Mouse (Mus musculus) midbrain, embryonic 11.5 days (tissue): ENCODE measurements at regions not wholly inside any gene's neighbourhood (a gene's known extent, or its start where the extent isn't known, plus 50 kb on each side); places are given as distances from the start of the nearest gene placed in this dataset.
A peak's percentile ranks its signal among the peaks of the same experiment; 100 is the strongest.

ENCODE experiments used
- ATAC-seq: fragments of 200-750 bp; cut with Nextera tagmentation; 2 replicates; pipeline ENCODE4 v1.8.0; 2017; ENCODE audit warnings: moderate TSS enrichment, moderate library complexity; ENCODE audit not compliant: low FRiP score
- DNase-seq: peaks from one replicate; pipeline ENCODE4 v3.0.0; 2015; ENCODE audit warnings: low spot score; ENCODE audit errors: missing footprints
- H3K27ac ChIP-seq: fragments of 300-500 bp; sonication (generic); 2 replicates; pipeline ENCODE4 v1.5.1; 2014; ENCODE audit warnings: low read depth, low read length
- H3K27me3 ChIP-seq: fragments of 300-500 bp; sonication (generic); 2 replicates; pipeline ENCODE4 v1.6.1; 2014; ENCODE audit warnings: mild to moderate bottlenecking, low read length, moderate library complexity, mixed read lengths; ENCODE audit not compliant: control insufficient read depth, insufficient read depth
- H3K36me3 ChIP-seq: fragments of 300-500 bp; sonication (generic); 2 replicates; pipeline ENCODE4 v1.6.1; 2014; ENCODE audit warnings: mild to moderate bottlenecking, low read length, moderate library complexity, mixed read lengths; ENCODE audit not compliant: control insufficient read depth, insufficient read depth
- H3K4me1 ChIP-seq: fragments of 300-500 bp; sonication (generic); 2 replicates; pipeline ENCODE4 v1.6.1; 2014; ENCODE audit warnings: low read length; ENCODE audit not compliant: control insufficient read depth, insufficient read depth
- H3K4me2 ChIP-seq: fragments of 300-500 bp; sonication (generic); 2 replicates; pipeline ENCODE4 v1.6.1; 2014; ENCODE audit warnings: mild to moderate bottlenecking, moderate library complexity
- H3K4me3 ChIP-seq: fragments of 300-500 bp; sonication (generic); 2 replicates; pipeline ENCODE4 v1.5.1; 2014; ENCODE audit warnings: low read depth, low read length
- H3K9ac ChIP-seq: fragments of 300-500 bp; sonication (generic); 2 replicates; pipeline ENCODE4 v1.6.1; 2014; ENCODE audit warnings: low read length
- H3K9me3 ChIP-seq: fragments of 300-500 bp; sonication (generic); 2 replicates; pipeline ENCODE4 v1.6.1; 2016; ENCODE audit warnings: low read length; ENCODE audit not compliant: control insufficient read depth
- WGBS: fragments of 180-500 bp; shearing (Covaris S2); extraction: QIAGEN DNeasy Blood & Tissue Kit; methylation state at CpG from one replicate; pipeline ENCODE4 v1.1.7; 2014; 5-methylcytosine and 5-hydroxymethylcytosine counted together

GRCm38 (mm10) chr1:78050231-78050630, 146.7 kb downstream of the Pax3 start:
- 89% methylated on average over 3 of the region's 3 CpGs for WGBS
- ATAC-seq (no peak), DNase-seq (no peak)
- Histone ChIP-seq H3K4me2 (no peak overlapping the region), H3K27ac (no peak overlapping the region), H3K9me3 (no peaks in the 10 kb centered on the region), H3K27me3 (no peaks in the 10 kb centered on the region), H3K36me3 (no peaks in the 10 kb centered on the region), H3K4me1 (no peaks in the 10 kb centered on the region), H3K4me3 (no peak overlapping the region), H3K9ac (no peak overlapping the region)

GRCm38 (mm10) chr1:78032336-78032735, 164.6 kb downstream of the Pax3 start:
- Histone ChIP-seq H3K36me3 (no peaks in the 10 kb centered on the region), H3K9me3 (no peaks in the 10 kb centered on the region), H3K4me3 (no peak overlapping the region), H3K4me2 (no peak overlapping the region), H3K27ac (no peak overlapping the region), H3K4me1 (no peaks in the 10 kb centered on the region), H3K9ac (no peak overlapping the region), H3K27me3 (no peaks in the 10 kb centered on the region)
- 93% methylated on average over 2 of the region's 2 CpGs for WGBS
- ATAC-seq, result no peak
- DNase-seq, result no peak

DNA sequence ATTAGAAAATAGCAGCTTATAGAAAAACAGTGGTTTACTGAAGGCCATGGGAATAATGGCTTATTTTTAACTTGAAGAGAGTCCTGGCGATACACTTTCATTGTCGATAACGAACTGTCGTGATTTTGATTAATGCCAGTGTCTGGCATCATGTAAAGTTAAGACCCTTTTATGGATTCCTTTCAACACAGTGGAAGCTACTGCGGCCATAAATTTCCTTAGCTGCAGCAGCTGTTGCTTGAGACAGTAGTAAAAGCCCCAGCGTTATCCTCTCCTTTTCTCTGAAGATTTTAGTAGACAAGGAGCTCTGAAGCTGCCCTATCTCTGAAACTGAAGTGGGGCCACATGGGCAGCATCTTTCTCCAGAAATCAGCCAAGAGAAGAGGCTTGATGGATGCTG, 175.2 kb downstream of the Pax3 start:
- Histone ChIP-seq H3K27ac (no peak overlapping the region), H3K4me1 (peaks cover 9% of the 10 kb centered on the region), H3K27me3 (no peaks in the 10 kb centered on the region), H3K4me3 (no peak overlapping the region), H3K9ac (no peak overlapping the region), H3K9me3 (no peaks in the 10 kb centered on the region), H3K36me3 (no peaks in the 10 kb centered on the region), H3K4me2 (no peak overlapping the region)
- 87% methylated on average over 6 of the region's 6 CpGs for WGBS
- DNase-seq, result no peak
- no peak for ATAC-seq

GRCm38 (mm10) chr1:78021014-78021413, 175.9 kb downstream of the Pax3 start:
- Histone ChIP-seq H3K4me2 (no peak overlapping the region), H3K27ac (no peak overlapping the region), H3K4me1 (peaks cover 16% of the 10 kb centered on the region), H3K36me3 (no peaks in the 10 kb centered on the region), H3K9me3 (no peaks in the 10 kb centered on the region), H3K27me3 (no peaks in the 10 kb centered on the region), H3K9ac (no peak overlapping the region), H3K4me3 (no peak overlapping the region)
- 78% methylated on average over 6 of the region's 6 CpGs for WGBS
- no peak for ATAC-seq
- DNase-seq, result no peak

GRCm38 (mm10) chr1:78017949-78018617, 178.9 kb downstream of the Pax3 start:
- 85% methylated on average over 6 of the region's 6 CpGs for WGBS

GRCm38 (mm10) chr1:78016541-78017267, 180.2 kb downstream of the Pax3 start:
- Histone ChIP-seq H3K9me3 (no peaks in the 10 kb centered on the region), H3K4me3 (no peak overlapping the region), H3K27ac (no peak overlapping the region), H3K9ac (no peak overlapping the region), H3K36me3 (no peaks in the 10 kb centered on the region), H3K4me1 (peaks cover 13% of the 10 kb centered on the region), H3K4me2 (0 out of 2 replicates have a peak overlapping the region, but pooled peaks have one; percentile 17), H3K27me3 (no peaks in the 10 kb centered on the region)
- 37% methylated on average over 18 of the region's 18 CpGs for WGBS
- DNase-seq, result peak; percentile 93
- ATAC-seq, result peak; percentile 66

More at GRCm38 (mm10) chr1:78017949-78018617, 178.9 kb downstream of the Pax3 start:
- no peaks in the 10 kb centered on the region for H3K36me3 ChIP-seq
- ATAC-seq (no peak), DNase-seq (no peak)
- no peak overlapping the region for H3K27ac ChIP-seq
- H3K4me1 ChIP-seq, result peaks cover 18% of the 10 kb centered on the region
- no peak overlapping the region for H3K9ac ChIP-seq
- H3K4me3 ChIP-seq, result no peak overlapping the region
- no peaks in the 10 kb centered on the region for H3K27me3 ChIP-seq
- H3K9me3 ChIP-seq, result no peaks in the 10 kb centered on the region
- H3K4me2 ChIP-seq, result no peak overlapping the region

- Histone ChIP-seq H3K9me3 (no peaks in the 10 kb centered on the region), H3K4me1 (peaks cover 13% of the 10 kb centered on the region), H3K27ac (no peak overlapping the region), H3K4me3 (no peak overlapping the region), H3K4me2 (no peak overlapping the region), H3K9ac (no peak overlapping the region), H3K27me3 (no peaks in the 10 kb centered on the region), H3K36me3 (no peaks in the 10 kb centered on the region)
- ATAC-seq (no peak), DNase-seq (peak; percentile 84)
- WGBS, result 42% methylated on average over 3 of the region's 3 CpGs
Measured at GRCm38 (mm10) chr1:78015999-78016398, 180.9 kb downstream of the Pax3 start.

DNA sequence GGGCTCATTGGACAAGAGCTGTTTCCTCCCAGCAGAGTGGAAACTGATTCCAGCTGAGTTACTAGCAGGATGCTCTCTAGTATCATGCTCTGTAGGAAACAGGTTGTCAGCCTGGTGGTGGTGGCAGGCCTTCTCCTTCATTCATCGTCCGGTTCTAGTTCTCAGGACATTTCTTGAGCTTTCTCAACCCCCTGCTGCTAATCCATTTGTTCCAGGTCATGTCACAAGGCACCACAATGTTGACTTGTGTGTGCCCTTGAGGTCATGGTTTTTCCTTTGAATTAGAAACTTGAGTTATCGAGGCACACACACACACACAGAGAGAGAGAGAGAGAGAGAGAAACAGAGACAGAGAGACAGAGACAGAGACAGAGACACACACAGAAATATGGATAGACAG, 183.5 kb downstream of the Pax3 start:
- no peaks in the 10 kb centered on the region for H3K9me3 ChIP-seq
- H3K9ac ChIP-seq, result no peak overlapping the region
- peaks cover 13% of the 10 kb centered on the region for H3K4me1 ChIP-seq
- no peak overlapping the region for H3K4me3 ChIP-seq
- H3K4me2 ChIP-seq, result no peak overlapping the region
- ATAC-seq (no peak), DNase-seq (no peak)
- WGBS, result 9% methylated on average over 3 of the region's 3 CpGs
- no peaks in the 10 kb centered on the region for H3K27me3 ChIP-seq
- no peaks in the 10 kb centered on the region for H3K36me3 ChIP-seq
- no peak overlapping the region for H3K27ac ChIP-seq

- 45% methylated on average over 16 of the region's 16 CpGs for WGBS
- peak; percentile 90 for DNase-seq
- Histone ChIP-seq H3K4me1 (no peaks in the 10 kb centered on the region), H3K9ac (no peak overlapping the region), H3K27ac (no peak overlapping the region), H3K9me3 (no peaks in the 10 kb centered on the region), H3K36me3 (no peaks in the 10 kb centered on the region), H3K4me2 (no peak overlapping the region), H3K4me3 (no peak overlapping the region), H3K27me3 (no peaks in the 10 kb centered on the region)
- ATAC-seq, result no peak
Measured at GRCm38 (mm10) chr1:78008811-78009410, 188.0 kb downstream of the Pax3 start.
